Mouse (Mus musculus): ENCODE results near the gene Syngr1.
A peak's percentile ranks its signal among the peaks of the same experiment; 100 is the strongest.

DNA sequence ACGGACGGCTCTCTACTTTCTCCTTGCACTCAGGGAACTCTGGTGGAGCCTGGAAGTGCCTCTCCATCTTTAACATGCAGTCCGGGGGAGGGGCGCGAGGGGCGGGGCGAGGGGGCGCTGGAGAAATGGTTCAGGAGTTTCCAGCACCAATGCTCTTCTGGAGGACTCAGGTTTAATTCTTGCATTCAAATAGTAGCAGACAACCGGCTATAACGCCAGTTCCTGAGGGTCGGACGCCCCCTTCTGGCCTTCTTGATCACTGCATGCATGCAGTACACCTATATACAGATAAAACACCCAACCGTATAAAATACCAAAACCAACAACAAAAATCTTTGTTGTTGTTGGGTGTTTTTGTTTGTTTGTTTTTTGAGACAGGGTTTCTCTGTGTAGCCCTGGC, 25.7 kb upstream of the Syngr1 start:
- peak; percentile 68 for TF ChIP-seq CTCF (IDR thresholded peaks at IDR 0.05; ENCODE audit: low read depth)
- no peak for TF ChIP-seq EP300 (IDR thresholded peaks at IDR 0.05; ENCODE audit: low read depth)

Data from liver, postnatal 0 days (tissue).